Mouse (Mus musculus) megakaryocyte, adult 5-6 weeks (primary cell): ENCODE results near the gene Prr15l. TPM values are rescaled to one million over a fixed set of nuclear protein-coding genes. Genes with fewer than 3 reads are reported as not detected.

Experiments
- ATAC-seq: 2 replicates; pipeline ENCODE4 v1.8.0; 2016; ENCODE audit warnings: mild to moderate bottlenecking, inconsistent platforms; ENCODE audit not compliant: poor library complexity, severe bottlenecking
- total RNA-seq, 2 experiments: library from RNA; stranded (forward) in 1 of 2; stranded (reverse) in 1 of 2; fragments of 153-499, 151-499 nt in 1 of 2; fragments of 221-1000, 200-1000 nt in 1 of 2; gene quantifications; 2 replicates each; pipeline versions ENCODE4 v1.2.3 to v1.2.4; 2015 to 2017

Prr15l gene
- total RNA-seq, 2 experiments from 2014 or later, result 0.29 TPM; not detected in 1

- no peak for ATAC-seq
Observed at GRCm38 (mm10) chr11:96944844-96945580, 17.1 kb downstream of the Prr15l start.

DNA sequence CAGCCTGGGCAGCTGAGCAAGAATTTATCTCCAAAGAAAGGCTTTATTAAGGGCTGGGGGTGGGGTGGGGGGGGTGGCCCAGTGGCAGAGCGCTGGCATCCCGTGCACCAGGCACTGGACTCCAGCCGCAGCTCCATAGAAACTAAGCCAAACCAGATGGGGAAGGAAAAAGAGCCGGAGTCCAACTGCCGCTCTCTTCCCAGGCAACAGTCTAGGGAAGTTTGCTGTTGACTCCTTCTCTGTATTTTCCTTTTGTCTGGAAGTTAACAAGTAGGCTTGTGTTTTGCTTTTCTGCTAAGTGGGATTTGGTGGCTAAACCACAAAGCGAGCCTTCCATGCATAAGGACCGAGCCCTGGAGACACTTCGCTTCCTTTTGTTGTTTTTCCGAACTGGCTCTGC is 18.6 kb downstream of the Prr15l start:
- ATAC-seq, result no peak

- ATAC-seq, result no peak
Observed at GRCm38 (mm10) chr11:96947849-96948248, 19.9 kb downstream of the Prr15l start.

DNA sequence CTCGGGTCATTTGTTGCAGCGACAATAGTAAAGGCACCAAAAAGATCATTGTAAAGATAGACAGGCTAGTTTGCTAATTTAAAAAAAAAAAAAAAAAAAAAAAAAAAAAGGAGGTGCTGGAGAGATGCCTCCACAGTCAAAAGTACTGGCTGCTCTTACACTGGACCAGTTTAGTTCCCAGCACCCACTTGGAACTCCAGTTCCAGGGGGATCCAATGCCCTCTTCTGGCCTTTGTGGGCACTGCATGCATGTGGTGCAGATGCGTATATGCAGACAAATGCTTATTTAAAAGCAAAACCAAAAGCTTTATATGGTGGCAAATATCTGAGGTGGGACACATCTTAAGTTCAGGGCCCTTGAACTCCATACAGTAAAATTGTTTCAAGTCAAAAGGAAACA is 22.9 kb downstream of the Prr15l start:
- no peak for ATAC-seq

DNA sequence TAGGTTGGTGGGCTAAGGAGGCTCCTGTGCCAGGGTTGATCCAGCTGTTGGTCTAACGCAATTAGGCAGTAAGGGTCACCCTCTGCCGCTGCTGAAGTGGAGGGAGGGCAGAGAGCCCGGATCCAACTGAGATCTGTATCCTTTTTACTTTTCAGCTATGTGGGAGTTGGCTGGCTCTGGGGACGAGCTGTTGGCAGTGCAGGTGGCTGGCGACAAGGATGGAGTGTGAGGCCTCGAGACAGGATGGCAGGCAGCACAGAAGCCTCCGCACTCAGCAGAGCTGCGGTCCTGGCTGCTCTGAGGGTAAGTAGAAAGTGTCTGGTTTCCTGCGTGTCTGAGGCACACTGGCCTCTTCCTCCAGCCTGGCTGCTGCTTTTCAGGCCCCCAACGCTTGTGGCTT is 24.5 kb downstream of the Prr15l start:
- no peak for ATAC-seq

- ATAC-seq, result no peak
Observed at GRCm38 (mm10) chr11:96952896-96953295, 25.0 kb downstream of the Prr15l start.

- ATAC-seq, result no peak
Observed at GRCm38 (mm10) chr11:96955094-96955493, 27.2 kb downstream of the Prr15l start.

DNA sequence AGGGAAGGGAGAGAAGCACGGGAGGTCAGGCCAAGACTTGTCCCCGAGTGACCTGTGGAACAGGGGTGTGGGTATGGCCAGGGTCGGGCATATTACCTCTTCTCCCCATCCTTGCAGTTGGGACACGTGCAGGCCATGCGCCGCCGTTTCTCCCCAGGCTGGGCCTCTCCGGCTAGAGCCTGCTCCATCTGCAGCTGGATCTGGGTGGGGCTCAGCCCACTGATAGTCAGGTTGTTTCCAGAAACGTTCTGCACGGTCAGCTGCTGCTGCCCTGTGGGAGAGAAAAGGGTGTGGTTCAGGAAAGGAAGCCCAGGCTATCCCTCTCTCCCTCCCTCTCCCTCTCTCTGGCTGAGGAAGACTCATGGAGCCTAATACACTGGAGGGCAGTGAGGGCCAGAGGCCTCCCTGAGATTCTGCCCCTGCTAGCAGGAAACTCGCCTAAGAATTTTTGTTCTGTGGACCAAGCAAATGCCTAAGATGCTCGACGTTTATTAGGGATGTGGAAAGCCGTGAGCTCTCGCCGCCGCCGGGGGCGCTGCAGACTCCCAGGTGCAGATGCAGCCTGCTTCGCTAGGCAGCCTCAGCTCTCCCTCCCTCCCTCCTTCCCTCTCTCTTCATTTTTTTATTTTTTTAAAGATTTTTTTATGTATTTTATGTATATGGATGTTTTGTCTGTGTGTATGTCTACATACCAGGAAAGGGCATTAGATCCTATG is 28.3 kb downstream of the Prr15l start:
- no peak for ATAC-seq

- ATAC-seq, result no peak
Observed at GRCm38 (mm10) chr11:96957061-96957805, 29.3 kb downstream of the Prr15l start.

- peak; percentile 78 for ATAC-seq
Observed at GRCm38 (mm10) chr11:96963580-96963979, 35.7 kb downstream of the Prr15l start.

DNA sequence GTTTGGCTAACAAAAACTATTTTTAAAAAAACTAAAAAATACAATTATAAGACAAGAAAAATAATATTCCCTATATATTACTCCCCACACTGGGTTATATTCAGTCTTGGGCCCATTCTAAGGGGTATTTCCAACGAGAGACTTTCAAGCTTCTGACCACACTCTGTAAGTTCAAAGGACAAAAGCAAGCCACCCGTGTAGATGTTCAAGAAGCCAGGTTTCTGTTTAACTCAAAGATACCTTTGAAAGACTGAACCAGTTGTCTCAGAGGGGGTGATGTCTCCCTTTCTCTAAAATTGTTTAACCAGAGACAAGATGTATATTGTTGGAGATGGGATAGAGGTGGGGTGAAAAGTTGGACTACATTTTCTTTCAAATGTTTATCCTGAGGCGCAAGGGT is 38.3 kb downstream of the Prr15l start:
- ATAC-seq, result no peak

DNA sequence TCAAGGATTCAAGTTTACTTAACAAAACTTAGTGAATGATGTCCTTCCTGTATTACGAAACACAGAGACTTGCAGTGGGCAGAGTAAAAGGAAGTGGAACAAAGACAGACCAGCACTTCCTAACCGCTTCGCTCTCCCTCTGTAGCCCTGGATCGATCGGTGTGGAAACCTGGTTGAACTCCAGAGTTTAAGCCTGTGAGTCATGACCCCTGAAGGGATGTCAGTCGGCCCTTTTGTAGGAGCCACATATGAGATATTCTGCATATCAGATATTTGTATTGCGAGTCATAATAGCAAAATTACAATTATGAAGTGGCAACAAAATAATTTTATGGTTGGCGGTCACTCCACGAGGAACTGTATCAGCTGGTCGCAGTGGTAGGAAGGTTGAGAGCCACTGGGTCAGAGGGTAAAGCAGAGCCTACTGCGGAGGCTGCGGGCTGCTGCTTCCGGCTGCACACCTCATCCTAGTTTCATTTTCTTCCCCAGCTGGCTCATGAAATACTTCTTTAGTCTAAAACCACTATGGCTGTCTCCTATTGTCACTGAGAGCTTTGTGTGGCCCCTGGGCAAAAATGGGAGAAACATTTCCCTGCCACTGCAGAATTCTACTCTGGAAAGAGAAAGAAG is 39.1 kb downstream of the Prr15l start:
- ATAC-seq, result peak; percentile 83

- peak; percentile 63 for ATAC-seq
Observed at GRCm38 (mm10) chr11:96967544-96968269, 39.8 kb downstream of the Prr15l start.

- ATAC-seq, result no peak
Observed at GRCm38 (mm10) chr11:96968476-96968875, 40.6 kb downstream of the Prr15l start.

DNA sequence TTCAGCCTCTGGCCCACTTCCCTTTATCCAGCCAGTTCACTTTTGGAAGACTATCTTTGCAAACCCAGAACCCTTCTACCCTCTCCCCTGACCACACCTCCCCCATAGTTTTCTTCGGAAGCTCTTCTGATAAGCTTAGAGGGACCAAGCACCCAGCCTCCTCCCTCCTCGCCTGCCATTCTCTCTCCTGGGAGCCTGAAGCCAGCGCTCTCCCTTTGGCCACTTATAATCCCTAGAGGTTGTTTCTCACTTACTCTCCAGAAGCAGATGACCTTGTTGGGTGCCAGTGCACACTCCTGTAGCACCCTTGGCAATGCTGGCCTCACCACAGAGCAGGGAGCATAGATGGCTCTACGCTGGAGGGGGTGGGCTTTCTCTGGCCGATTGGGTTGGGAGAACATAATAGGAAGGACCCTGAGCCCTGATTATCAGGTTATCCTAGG is 41.4 kb downstream of the Prr15l start:
- ATAC-seq, result no peak

GRCm38 (mm10) chr11:96969746-96970145 is 41.8 kb downstream of the Prr15l start:
- ATAC-seq, result no peak

DNA sequence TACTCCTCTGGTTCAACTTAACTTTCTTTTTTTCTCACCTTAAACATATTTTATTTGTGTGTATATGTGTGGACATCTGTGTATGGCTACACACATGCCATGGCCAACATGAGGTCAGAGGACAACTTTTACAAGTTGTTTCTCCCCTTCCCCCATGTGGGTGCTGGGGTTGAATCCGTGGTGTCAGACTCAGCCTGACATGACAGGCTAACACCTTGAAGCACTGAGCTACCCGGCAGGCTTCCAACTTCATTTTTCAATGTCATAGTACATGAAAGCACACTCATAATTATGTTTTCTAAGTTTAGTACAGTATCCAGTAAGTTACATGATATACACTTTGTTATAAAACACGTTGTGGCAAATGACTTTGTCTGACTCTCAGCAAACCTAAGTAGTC is 42.4 kb downstream of the Prr15l start:
- ATAC-seq, result no peak

GRCm38 (mm10) chr11:96972906-96973305 is 45.0 kb downstream of the Prr15l start:
- no peak for ATAC-seq

GRCm38 (mm10) chr11:96973426-96973964 is 45.6 kb downstream of the Prr15l start:
- ATAC-seq, result no peak

- peak; percentile 41 for ATAC-seq
Observed at GRCm38 (mm10) chr11:96974813-96975212, 46.9 kb downstream of the Prr15l start.
